16 mouse cellular contexts compared by ENCODE assay signal in the genomic region with DNA sequence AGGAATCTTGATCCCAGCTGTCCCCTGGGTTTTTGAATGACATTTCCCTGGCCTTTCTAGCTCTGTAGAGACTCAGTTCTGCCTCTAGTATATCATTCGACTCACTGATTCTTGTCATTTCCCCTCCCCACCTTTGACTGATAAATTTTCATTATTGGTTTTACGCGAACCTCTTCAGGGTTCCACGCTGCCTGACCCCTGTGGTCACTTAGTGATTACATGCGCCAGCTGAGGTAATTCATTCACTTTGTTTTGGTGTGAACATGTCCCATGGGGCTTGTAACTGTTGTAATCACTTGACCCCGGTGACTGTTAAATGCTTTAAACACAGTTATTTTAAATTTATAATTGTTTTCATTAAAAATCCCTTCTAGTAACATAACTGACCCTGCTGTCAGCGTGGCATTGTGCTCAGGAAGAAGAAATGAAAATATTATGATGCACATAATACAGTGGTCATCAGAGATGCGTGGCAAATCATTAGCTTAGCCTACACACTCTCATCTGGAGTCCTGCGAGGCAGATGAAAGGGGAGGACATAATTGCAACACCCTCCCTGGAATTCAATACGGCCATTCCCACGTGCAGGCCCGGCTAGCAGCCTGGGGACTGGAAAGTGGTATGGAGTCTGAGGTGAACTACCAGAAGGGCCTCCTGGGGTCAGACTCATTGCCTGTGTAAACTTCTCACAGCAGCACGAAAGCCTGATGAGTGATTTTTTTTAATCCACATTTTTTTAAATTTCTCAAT.
A peak's percentile ranks its signal among the peaks of the same experiment; 100 is the strongest.
DNase-seq lines count a peak whose midpoint lies in the region; ATAC-seq and TF ChIP-seq lines count a peak whose summit lies in the region.
"Had no signal": no experiment of that assay in that cellular context is flagged by ENCODE, and none has a peak within 500 bp of the region (broad histone marks: within the 10 kb centered on the region; RNA-seq: fewer than 3 reads in every experiment).

No protein-coding gene starts in this region.

- H3K36me3 ChIP-seq in forebrain, embryonic 10.5 days (replicated peaks), result peaks cover 4% of the 10 kb centered on the region; the same call in 1 of the 2 replicates
- no peaks in the 10 kb centered on the region for H3K36me3 ChIP-seq in forebrain, embryonic 16.5 days (ENCODE audit: control insufficient read depth, insufficient read depth)
- no peaks in the 10 kb centered on the region for H3K36me3 ChIP-seq in kidney, embryonic 16.5 days (ENCODE audit: insufficient read depth, low read length)
- H3K36me3 ChIP-seq in neural tube, embryonic 12.5 days, result no peaks in the 10 kb centered on the region
- no peaks in the 10 kb centered on the region for H3K36me3 ChIP-seq in thymus, adult 2 months (ENCODE audit: control insufficient read depth, insufficient read depth, low read length)

- peak overlapping the region; percentile 53; the same call in 1 of the 2 replicates for H3K27ac ChIP-seq in forebrain, embryonic 10.5 days
- H3K27ac ChIP-seq in forebrain, embryonic 16.5 days (ENCODE audit: low read length), result no peak overlapping the region
- no peak overlapping the region for H3K27ac ChIP-seq in kidney, embryonic 16.5 days (ENCODE audit: low read length)
- no peak overlapping the region for H3K27ac ChIP-seq in neural tube, embryonic 12.5 days
- H3K27ac ChIP-seq in thymus, adult 2 months (ENCODE audit: control insufficient read depth, insufficient read depth, low read length), result no peak overlapping the region
- H3K27ac ChIP-seq: heart, embryonic 10.5 days; liver, embryonic 14.5 days had no signal

- TF ChIP-seq CTCF in thymus, adult 2 months (IDR thresholded peaks at IDR 0.05; ENCODE audit: borderline replicate concordance, control insufficient read depth, extremely low read depth, insufficient read depth, low read length, poor library complexity), result no peak

- no peak for ATAC-seq in forebrain, embryonic 16.5 days
- peak; percentile 84 for ATAC-seq in kidney, embryonic 16.5 days (ENCODE audit: low FRiP score, low TSS enrichment)
- peak; percentile 57 for ATAC-seq in neural tube, embryonic 12.5 days (ENCODE audit: low FRiP score, low read depth)

- H3K4me2 ChIP-seq in forebrain, embryonic 16.5 days (ENCODE audit: low read length), result no peak overlapping the region
- H3K4me2 ChIP-seq in kidney, embryonic 16.5 days (replicated peaks; ENCODE audit: low read depth, low read length), result no peak overlapping the region
- no peak overlapping the region for H3K4me2 ChIP-seq in neural tube, embryonic 12.5 days (replicated peaks)

- H3K4me1 ChIP-seq in forebrain, embryonic 10.5 days, result peaks cover 39% of the 10 kb centered on the region
- H3K4me1 ChIP-seq in forebrain, embryonic 16.5 days (replicated peaks; ENCODE audit: control insufficient read depth, insufficient read depth, low read length), result no peaks in the 10 kb centered on the region
- peaks cover 40% of the 10 kb centered on the region for H3K4me1 ChIP-seq in kidney, embryonic 16.5 days (ENCODE audit: insufficient read depth, low read length)
- peaks cover 23% of the 10 kb centered on the region for H3K4me1 ChIP-seq in neural tube, embryonic 12.5 days
- no peaks in the 10 kb centered on the region for H3K4me1 ChIP-seq in thymus, adult 2 months (replicated peaks; ENCODE audit: control insufficient read depth, insufficient read depth, low read length)

- no peaks in the 10 kb centered on the region for H3K9me3 ChIP-seq in forebrain, embryonic 10.5 days
- no peaks in the 10 kb centered on the region for H3K9me3 ChIP-seq in forebrain, embryonic 16.5 days (ENCODE audit: control insufficient read depth, low read length)
- no peaks in the 10 kb centered on the region for H3K9me3 ChIP-seq in kidney, embryonic 16.5 days (ENCODE audit: low read length)
- H3K9me3 ChIP-seq in neural tube, embryonic 12.5 days, result no peaks in the 10 kb centered on the region
- H3K9me3 ChIP-seq: heart, embryonic 10.5 days had no signal

- no peak overlapping the region for H3K4me3 ChIP-seq in forebrain, embryonic 10.5 days
- no peak overlapping the region for H3K4me3 ChIP-seq in forebrain, embryonic 16.5 days (replicated peaks; ENCODE audit: low read length)
- H3K4me3 ChIP-seq in kidney, embryonic 16.5 days (ENCODE audit: low read length), result no peak overlapping the region
- H3K4me3 ChIP-seq in neural tube, embryonic 12.5 days, result no peak overlapping the region
- H3K4me3 ChIP-seq in thymus, adult 2 months (ENCODE audit: control insufficient read depth, insufficient read depth, low read length), result no peak overlapping the region
- H3K4me3 ChIP-seq: erythroblast, embryonic 14.5 days; heart, embryonic 10.5 days had no signal

- 38% methylated on average over 13 of the region's 13 CpGs for WGBS in forebrain, embryonic 10.5 days
- 37% methylated on average over 13 of the region's 13 CpGs for WGBS in forebrain, embryonic 16.5 days
- WGBS in kidney, embryonic 16.5 days, result 18% methylated on average over 13 of the region's 13 CpGs
- 22% methylated on average over 13 of the region's 13 CpGs for WGBS in neural tube, embryonic 12.5 days
- WGBS in thymus, adult 2 months, result 94% methylated on average over 13 of the region's 13 CpGs

- no peak for TF ChIP-seq POLR2A in thymus, adult 2 months (IDR thresholded peaks at IDR 0.05; ENCODE audit: control insufficient read depth, extremely low read depth, insufficient read depth, low read length, poor library complexity)

- DNase-seq in forebrain, embryonic 10.5 days (ENCODE audit: extremely low spot score, low spot score), result no peak
- no peak for DNase-seq in kidney, postnatal 25 days
- no peak for DNase-seq in neural tube, embryonic 10.5 days (ENCODE audit: extremely low spot score, low spot score)
- no peak for DNase-seq in lung, postnatal 36 days
- no peak for DNase-seq in thymus, adult 2 months
- DNase-seq: adrenal gland, adult 8-10 months; cerebellum, postnatal 14 days; gastrocnemius, postnatal 10 days; heart, postnatal 4 days; lung, postnatal 4 days had no signal

- H3K9ac ChIP-seq in forebrain, embryonic 16.5 days (replicated peaks; ENCODE audit: low read depth, low read length), result no peak overlapping the region
- H3K9ac ChIP-seq in kidney, embryonic 16.5 days (replicated peaks; ENCODE audit: low read length), result no peak overlapping the region
- no peak overlapping the region for H3K9ac ChIP-seq in neural tube, embryonic 12.5 days
- H3K9ac ChIP-seq: liver, embryonic 14.5 days had no signal

- peaks cover 10% of the 10 kb centered on the region; the same call in 1 of the 2 replicates for H3K27me3 ChIP-seq in forebrain, embryonic 10.5 days (ENCODE audit: poor library complexity, severe bottlenecking)
- no peaks in the 10 kb centered on the region for H3K27me3 ChIP-seq in forebrain, embryonic 16.5 days (replicated peaks; ENCODE audit: control insufficient read depth, insufficient read depth, low read length)
- H3K27me3 ChIP-seq in kidney, embryonic 16.5 days (ENCODE audit: insufficient read depth, low read length), result no peaks in the 10 kb centered on the region
- no peaks in the 10 kb centered on the region for H3K27me3 ChIP-seq in neural tube, embryonic 12.5 days (replicated peaks)
- H3K27me3 ChIP-seq in thymus, adult 2 months (ENCODE audit: control insufficient read depth, insufficient read depth, low read length), result no peaks in the 10 kb centered on the region
